Mouse (Mus musculus): ENCODE data around the gene Kcnk1.

The Kcnk1 gene

GRCm38 (mm10) chr8:125996031-125996839 lies 1.3 kb downstream of the Kcnk1 start:
- DNase-seq (ENCODE audit: low read depth, low spot score) = no peak

GRCm38 (mm10) chr8:125996980-125997379 lies 2.0 kb downstream of the Kcnk1 start:
- DNase-seq (ENCODE audit: low read depth, low spot score) = no peak

- DNase-seq (ENCODE audit: low read depth, low spot score) = no peak
Observed at GRCm38 (mm10) chr8:125997550-125997949, 2.6 kb downstream of the Kcnk1 start.

- DNase-seq (ENCODE audit: low read depth, low spot score) = no peak
Observed at GRCm38 (mm10) chr8:125999842-126000395, 4.9 kb downstream of the Kcnk1 start.

GRCm38 (mm10) chr8:126003546-126003945 lies 8.6 kb downstream of the Kcnk1 start:
- DNase-seq (ENCODE audit: low read depth, low spot score) = no peak

GRCm38 (mm10) chr8:126004953-126005352 lies 10.0 kb downstream of the Kcnk1 start:
- DNase-seq (ENCODE audit: low read depth, low spot score) = no peak

GRCm38 (mm10) chr8:126006310-126006990 lies 11.5 kb downstream of the Kcnk1 start:
- DNase-seq (ENCODE audit: low read depth, low spot score) = no peak

- no peak for DNase-seq (ENCODE audit: low read depth, low spot score)
Observed at GRCm38 (mm10) chr8:126007538-126008330, 12.8 kb downstream of the Kcnk1 start.

- DNase-seq (ENCODE audit: low read depth, low spot score) = no peak
Observed at GRCm38 (mm10) chr8:126008945-126009344, 14.0 kb downstream of the Kcnk1 start.

GRCm38 (mm10) chr8:126010900-126011299 lies 15.9 kb downstream of the Kcnk1 start:
- DNase-seq (ENCODE audit: low read depth, low spot score) = no peak

GRCm38 (mm10) chr8:126012334-126012733 lies 17.4 kb downstream of the Kcnk1 start:
- DNase-seq (ENCODE audit: low read depth, low spot score) = no peak

GRCm38 (mm10) chr8:126013646-126014045 lies 18.7 kb downstream of the Kcnk1 start:
- no peak for DNase-seq (ENCODE audit: low read depth, low spot score)

GRCm38 (mm10) chr8:126021932-126022331 lies 27.0 kb downstream of the Kcnk1 start:
- no peak for DNase-seq (ENCODE audit: low read depth, low spot score)

GRCm38 (mm10) chr8:126023706-126024305 lies 28.8 kb downstream of the Kcnk1 start:
- no peak for DNase-seq (ENCODE audit: low read depth, low spot score)

GRCm38 (mm10) chr8:126024891-126025290 lies 29.9 kb downstream of the Kcnk1 start:
- no peak for DNase-seq (ENCODE audit: low read depth, low spot score)

- no peak for DNase-seq (ENCODE audit: low read depth, low spot score)
Observed at GRCm38 (mm10) chr8:126026121-126026520, 31.2 kb downstream of the Kcnk1 start.

- no peak for DNase-seq (ENCODE audit: low read depth, low spot score)
Observed at GRCm38 (mm10) chr8:126026584-126026983, 31.6 kb downstream of the Kcnk1 start.

GRCm38 (mm10) chr8:126027486-126027885 lies 32.5 kb downstream of the Kcnk1 start:
- DNase-seq (ENCODE audit: low read depth, low spot score) = no peak

- DNase-seq (ENCODE audit: low read depth, low spot score) = no peak
Observed at GRCm38 (mm10) chr8:126028941-126029340, 34.0 kb downstream of the Kcnk1 start.

GRCm38 (mm10) chr8:126032776-126033175 lies 37.8 kb downstream of the Kcnk1 start:
- no peak for DNase-seq (ENCODE audit: low read depth, low spot score)

- no peak for DNase-seq (ENCODE audit: low read depth, low spot score)
Observed at GRCm38 (mm10) chr8:126035046-126035445, 40.1 kb downstream of the Kcnk1 start.

All from telencephalon, adult 2 months (tissue).